Mouse (Mus musculus): ENCODE data around the gene Zfp3.
A peak's percentile ranks its signal among the peaks of the same experiment; 100 is the strongest.
"Not testable (repeated sequence)": the region's sequence is repeated elsewhere in the genome, so short reads cannot be mapped to it uniquely, and the experiment has no call there.

Gene Zfp3

DNA sequence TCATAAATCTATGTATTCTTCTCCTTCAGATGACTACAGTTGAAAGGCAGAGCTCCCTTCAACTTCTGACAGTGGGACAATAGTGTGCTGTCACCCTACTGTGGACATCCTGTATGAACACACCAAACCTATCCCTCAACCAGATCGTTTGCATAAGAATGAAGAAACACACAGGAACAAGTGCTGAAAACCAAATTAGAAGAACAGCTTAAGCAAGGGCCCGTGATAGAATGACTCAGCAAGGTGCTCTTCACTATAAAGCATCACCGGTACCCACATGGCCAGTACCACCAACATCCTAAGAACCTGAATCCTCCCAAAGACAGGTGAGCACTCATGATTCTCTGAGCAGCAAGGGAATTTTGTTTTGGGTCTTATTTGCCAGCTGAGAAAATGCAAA, 3.6 kb upstream of the Zfp3 start:
- not testable (repeated sequence) for DNase-seq (ENCODE audit: low spot score)

DNA sequence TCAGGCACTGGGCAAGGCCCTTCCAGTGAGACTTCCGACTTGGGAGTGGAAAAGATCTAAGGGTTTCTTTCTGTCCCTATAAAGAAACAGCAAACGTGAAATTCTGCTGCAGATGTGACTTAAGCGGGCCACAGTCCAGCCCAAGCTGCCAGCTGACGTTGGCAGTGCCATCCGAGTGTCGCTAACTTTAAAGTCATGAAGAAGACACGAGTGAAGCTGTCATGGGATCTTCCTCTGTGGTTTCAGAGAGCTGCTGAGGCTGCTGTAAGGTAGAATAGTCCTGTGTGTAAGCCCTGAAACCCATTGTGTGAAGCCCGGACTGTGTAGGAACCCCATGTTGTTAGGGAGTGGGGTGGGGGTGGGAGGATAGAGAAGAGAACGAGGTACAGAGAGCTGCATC, 1.4 kb upstream of the Zfp3 start:
- DNase-seq (ENCODE audit: low spot score), result no peak

DNA sequence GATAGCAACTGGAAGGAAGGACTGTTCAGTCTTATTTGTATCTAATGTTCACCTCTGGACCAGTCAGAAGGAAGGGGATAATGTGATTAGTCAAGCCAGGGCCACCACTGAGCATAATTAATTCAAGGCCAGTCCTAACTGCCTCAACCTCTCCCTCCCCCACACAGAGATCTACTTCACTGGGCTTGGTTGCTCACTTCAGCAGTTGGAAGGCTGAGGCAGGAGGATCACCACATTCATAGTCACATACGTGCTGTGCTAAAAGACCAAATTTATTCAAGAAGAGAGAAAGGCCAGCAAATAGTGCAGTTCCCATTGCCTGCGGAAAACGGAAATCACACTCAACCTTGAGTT, 450 bp upstream of the Zfp3 start:
- no peak for DNase-seq (ENCODE audit: low spot score)

DNA sequence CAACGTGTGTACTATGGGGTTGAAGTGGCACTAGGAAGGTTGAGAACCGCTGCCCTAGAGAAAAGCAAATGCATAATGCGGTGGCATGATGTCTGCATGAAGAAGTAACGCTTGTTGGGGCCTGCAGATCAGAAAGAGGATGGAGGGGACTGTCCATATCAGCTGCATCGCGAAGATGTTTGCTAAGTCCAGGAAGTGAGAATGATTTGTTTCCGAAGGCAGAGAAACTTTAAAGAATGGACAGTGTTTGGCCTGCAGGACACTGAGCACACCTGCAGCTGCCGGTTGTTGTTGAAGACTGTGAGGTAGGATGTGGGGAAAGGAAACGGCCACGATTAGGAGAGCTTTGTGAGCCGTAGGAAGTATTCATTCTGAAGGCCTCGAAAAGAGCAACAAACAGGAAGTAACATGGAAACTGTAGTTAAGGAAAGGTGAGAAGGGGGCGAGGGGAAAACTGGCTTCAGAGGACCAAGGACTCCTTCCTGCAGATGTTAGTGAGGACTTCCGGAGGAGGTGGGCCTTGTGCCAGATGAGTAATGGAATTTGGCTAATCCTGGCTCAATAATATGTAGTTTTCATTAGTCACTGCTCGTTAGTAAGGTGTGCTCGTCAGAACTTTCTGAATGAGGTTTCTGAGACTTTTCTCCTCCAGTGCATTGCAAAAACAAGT, 1.9 kb downstream of the Zfp3 start:
- DNase-seq (ENCODE audit: low spot score), result no peak

DNA sequence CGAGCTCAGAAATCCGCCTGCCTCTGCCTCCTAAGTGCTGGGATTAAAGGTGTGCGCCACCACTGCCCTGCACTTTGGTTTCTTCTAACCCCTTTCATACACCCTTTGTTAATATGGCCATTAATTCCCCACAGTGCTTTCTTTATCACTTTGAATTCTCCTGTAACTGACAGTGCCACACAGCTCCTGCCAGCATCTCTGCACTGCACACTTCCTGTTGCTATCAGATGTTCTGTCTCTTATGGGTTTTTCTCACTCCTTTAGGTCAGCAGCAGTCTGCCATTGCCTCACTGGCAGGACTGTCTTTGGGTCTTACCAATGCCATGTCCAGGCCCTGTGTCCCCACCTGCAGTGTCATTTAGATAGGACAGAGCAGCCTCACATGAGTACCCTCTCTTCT, 6.8 kb downstream of the Zfp3 start:
- DNase-seq (ENCODE audit: low spot score), result no peak

DNA sequence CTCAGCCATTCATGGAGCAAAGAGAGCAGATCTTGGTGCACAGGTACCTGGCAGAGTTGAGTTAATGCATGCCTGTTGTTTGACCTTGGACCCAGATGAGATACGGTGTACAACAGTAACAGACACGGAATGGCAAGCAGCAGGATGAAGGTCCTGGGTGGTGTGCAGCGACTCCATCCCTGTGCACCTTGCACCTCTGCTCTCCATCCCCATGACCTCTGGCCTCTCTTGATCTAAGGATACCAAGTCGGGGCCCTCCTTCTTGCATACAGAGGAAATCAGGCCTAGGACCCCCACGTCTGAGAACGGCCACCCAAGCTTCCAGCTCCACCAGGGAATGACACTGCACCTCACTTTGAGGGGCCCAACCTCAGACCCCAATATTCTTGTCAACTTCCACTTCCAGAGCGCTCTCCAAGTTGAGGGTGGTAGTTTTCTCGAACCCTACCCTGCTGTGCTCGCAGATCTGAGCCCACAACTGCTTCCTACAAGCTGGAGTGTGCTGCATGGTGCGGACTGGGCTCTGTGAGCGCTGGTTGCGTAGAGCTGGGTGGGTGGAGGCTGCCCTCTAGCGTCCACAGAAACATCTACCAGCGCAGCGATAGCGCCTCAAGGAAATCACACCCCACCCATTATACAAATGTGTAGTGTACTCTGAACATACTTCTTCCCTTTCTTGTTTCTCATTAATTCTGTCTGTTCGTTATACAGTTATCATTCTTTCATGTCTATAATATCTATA, 13.0 kb downstream of the Zfp3 start:
- peak; percentile 48 for DNase-seq (ENCODE audit: low spot score)

DNA sequence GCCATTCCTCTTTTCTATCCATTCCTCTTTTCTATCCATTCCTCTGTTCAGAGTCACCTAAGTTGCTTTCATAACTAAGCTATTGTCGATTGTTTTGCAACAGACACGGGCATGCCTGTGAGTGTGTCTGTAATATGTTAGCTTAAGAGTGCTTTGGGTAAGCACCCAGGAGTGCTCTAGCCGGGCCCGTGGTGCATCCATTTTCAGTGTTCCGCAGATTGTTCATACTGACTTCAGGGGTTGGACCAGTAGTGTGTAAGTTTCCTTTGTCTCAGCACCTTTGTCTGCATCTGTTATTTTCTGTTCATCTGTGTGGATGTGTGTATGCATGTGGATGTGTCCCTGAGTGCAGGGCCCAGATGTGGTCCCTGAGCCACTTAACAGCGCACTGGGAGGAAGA, 13.6 kb downstream of the Zfp3 start:
- no peak for DNase-seq (ENCODE audit: low spot score)

DNA sequence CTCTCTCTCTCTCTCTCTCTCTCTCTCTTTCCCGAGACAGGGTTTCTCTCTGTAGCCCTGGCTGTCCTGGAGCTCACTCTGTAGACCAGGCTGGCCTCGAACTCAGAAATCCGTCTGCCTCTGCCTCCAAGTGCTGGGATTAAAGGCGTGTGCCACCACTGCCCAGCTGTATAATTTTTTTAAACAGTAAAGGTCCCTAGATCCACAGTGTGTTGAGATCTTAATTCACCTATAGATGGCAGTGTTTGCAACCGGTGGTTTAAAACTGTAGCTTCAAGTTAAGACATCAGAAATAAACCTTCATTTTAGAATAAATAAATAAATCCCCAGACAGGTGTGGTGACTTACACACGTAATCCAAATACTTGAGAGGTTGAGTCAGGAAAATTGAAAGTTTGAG, 14.0 kb downstream of the Zfp3 start:
- DNase-seq (ENCODE audit: low spot score), result not testable (repeated sequence)

DNA sequence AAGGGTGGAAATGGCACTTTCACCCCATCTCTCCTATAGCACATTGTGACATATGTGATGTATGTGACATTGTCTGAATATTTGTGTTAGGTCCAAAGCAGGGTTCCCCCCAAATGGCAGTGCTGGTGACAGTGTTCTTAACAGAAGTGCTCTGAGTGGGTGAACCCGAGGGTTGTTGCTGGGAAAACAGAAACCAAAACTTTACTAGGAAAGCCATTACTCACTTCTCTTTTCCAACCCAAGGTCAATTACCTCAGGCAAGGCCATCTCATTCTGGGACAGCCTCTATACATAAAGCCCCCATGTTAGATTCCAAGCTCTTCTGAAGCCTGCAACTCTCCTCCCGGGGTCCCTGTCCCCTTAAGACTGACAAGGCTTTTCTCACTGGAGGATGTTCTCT, 21.9 kb downstream of the Zfp3 start:
- no peak for DNase-seq (ENCODE audit: low spot score)

DNA sequence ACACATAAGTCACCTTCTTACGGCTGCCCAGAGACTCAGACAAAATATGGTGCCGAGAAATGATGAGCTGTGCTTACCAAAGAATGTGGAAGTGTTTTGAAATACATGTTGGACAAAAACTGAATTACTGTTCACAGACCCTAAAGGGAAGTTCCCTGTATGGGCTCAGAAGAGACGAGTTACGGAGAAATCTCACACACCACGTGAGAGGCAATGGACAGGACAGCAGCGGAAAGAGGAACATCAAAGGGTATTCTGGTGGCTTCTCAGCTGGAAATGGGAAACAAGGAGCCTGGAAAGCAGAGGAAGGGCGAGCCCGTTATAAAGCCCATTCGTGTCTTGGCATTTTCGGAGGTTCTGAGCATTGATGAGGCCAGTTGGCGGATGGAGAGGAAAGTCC, 23.0 kb downstream of the Zfp3 start:
- no peak for DNase-seq (ENCODE audit: low spot score)

DNA sequence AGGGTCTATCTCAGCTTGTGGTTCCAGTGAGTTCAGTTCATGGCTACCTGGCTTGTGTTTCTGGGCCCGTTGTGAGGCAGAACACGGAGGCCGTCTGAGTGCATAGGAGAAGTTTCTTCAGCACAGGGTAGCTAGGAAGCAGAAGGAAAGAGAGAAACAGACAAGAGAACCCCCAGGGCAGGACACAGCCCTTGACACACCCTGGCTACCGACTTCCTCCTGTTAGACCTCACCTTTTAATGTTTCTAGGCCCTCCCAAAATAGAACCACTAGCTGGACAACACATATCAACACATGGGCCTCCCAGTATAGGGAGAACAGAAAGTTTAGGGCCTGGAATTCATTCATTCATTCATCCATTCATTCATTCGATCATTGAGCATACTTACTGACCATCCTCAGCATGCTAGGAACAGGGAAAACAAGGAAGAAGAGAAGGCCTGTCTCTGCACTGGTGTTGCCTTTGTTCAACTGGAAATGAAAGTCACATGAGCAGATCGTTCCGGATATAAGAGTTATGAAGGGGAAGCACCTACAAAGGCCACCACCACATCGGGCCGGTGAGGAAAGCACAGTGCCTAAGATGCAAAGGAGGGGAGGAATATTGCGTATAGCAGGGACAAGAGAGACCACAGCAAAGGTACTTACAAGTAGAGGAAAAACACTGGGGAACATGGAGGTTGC, 25.1 kb downstream of the Zfp3 start:
- no peak for DNase-seq (ENCODE audit: low spot score)

DNA sequence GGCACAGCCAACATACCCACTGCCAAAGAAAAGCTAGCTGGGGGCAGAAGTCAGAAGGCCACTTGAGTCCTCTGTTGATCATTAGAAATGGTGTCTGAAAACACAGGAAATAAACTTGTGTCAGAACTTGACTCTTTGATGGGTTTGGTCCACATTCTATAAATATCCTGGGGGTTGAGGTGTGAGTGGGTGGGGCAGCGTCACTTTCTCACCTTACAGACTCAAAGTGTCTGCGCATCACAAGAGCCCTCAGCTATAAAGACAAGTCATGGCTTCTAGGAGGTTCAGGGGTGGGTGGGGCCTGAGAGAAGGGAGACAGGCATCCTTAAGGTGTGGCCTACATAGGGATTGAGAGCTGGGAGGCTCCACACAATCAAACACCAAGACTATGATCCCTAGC, 26.4 kb downstream of the Zfp3 start:
- no peak for DNase-seq (ENCODE audit: low spot score)

DNA sequence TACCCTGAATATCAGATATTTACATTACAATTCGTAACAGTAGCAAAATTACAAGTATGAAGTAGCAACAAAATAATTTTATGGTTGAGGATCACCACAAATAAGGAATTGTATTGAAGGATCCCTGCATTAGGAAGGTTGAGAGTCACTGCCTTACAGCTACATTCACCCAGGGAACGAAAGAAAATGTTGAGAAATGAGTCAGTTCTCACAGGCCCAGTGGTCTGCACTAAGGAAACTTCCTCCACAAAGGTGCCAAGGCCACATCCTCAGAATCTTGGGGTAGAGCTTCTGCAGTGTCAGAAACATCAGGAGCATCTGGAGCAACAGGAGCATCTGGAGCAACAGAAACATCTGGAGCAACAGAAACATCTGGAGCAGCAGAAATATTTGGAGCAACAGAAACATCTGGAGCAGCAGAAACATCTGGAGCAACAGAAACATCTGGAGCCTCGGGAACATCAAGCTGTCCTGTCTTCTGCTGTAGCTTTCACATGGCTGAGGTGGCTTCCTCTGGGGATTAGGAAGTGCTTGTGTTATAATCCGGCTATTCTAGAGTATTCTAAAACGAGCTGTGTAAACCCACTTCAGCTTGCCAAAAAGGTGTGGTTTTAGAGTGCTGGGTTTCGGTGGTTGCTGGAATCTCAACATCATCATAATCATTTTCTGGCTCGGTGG, 27.0 kb downstream of the Zfp3 start:
- DNase-seq (ENCODE audit: low spot score), result no peak

DNA sequence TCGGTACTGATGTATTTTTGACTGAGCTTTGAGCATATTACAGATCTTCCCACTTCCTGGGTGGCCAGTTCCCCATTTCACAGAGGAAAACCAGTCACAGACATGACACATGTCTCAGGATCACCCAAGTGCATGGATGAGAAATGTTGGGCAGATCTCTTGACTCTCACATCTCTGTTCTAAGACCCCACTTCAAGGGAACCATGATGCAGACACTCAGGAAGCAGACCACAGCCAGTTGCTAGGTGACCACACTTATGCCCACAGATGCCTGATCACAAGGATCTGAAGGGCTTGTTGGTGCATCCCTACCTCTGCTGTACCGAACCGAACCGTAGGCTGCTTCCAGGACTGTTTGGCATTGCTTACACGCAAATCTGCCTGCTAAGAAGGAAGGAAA, 27.7 kb downstream of the Zfp3 start:
- DNase-seq (ENCODE audit: low spot score), result no peak

DNA sequence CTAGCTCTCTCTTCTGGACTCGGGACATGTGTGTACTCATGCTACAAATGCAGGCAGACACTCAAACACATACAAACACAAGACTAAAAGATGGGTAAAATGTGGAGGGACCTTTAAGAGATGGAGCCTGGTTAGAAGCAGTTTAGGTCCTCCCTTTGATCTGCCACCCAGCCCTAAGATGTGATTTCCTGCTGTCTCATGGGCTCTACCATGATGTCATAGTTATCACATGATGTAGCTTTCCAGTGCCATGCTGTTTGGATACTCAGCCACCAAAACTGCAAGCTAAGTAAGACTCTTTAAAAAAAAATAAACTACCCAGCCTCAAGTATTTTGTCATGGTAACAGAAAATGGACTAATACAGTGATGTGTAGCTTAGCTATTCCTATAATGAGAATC, 28.4 kb downstream of the Zfp3 start:
- no peak for DNase-seq (ENCODE audit: low spot score)

DNA sequence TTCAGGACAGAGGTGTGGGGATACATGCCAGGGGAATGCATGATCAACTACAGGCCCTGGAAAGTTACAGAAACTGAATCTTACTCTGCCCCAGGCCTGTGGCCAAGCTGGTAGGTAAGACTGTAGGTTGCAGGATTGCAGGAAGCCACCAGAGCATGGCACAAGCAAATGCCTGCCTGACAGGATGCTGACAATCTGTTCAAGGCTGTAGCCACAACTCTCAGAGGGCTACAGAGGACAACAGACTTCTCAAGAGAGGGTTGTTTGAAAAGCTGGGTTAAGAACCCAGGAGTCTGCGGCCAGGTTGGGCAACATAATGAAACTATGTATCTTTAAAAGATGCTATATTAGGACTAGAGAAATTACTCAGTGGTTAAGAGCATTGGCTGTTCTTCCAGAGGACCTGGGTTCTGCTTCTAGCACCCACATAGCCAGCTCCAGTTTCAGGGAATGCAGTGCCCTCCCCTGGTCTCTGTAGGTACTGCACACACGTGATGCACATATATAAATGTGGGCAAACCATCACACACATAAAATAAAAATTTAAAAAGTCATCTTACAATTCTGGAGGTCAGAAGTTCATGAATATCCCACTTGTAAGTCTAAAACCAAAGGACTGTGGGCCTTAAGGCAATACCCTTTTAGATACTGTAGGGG, 38.3 kb downstream of the Zfp3 start:
- no peak for DNase-seq (ENCODE audit: low spot score)

DNA sequence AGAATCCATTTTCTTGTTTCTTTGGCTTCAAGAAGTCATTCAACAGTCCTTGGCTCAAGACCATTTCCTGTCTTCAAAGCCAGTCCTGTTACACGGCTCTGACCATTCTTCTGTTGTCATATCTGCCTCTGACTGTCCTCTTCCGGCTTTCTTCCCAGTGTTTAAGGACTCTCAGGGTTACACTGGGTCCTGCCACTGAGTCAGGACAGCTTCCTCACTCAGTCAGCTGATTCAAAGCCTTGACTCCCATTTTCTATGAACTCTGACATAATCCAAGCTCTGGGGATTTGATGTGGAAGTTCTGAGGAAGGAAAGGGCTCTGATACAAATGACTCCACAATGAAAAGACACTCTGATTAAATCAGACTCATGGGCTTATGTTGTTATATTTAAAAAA, 38.9 kb downstream of the Zfp3 start:
- no peak for DNase-seq (ENCODE audit: low spot score)

DNA sequence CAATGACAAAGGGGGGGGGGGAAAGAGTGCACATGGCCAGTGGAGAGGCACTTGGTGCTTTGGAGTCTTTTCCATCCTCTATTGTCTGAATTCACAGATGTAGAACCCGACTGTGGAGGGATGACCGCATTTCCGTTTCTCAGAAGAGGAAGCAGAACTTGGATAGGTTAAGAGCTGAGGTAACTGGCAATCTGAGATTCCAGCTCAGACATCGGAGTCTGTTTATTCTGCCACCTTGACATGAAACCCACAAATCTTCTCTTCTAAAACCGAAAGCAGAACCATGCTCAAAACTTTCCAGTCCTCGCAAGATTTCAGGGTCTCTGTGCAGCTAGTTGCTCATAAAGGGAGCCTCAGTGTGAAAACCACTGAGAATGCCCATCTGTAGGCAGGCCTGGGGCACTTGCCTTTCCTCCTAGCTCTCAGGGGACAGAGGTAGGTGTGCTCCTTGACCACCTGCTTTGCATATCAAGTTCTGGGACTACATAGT, 39.7 kb downstream of the Zfp3 start:
- DNase-seq (ENCODE audit: low spot score), result no peak

DNA sequence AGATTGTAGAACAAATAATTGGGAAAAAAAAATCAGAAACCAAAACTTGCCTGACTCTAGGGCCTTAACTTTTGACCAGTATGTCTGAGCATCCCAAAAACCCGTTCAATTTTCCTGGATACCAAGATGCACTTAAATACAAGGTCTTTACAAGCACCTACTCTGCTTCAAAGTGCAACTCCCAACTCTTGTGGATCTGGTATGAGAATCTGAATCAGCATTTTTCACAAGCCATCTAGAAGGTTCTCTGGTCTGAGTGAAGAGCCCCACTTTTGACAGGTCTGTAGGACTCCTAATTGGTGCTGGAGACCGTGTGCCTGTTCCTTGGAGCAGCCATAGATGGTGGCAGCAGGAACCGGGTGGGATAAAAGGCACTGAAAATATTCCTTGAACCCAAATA, 40.4 kb downstream of the Zfp3 start:
- DNase-seq (ENCODE audit: low spot score), result no peak

DNA sequence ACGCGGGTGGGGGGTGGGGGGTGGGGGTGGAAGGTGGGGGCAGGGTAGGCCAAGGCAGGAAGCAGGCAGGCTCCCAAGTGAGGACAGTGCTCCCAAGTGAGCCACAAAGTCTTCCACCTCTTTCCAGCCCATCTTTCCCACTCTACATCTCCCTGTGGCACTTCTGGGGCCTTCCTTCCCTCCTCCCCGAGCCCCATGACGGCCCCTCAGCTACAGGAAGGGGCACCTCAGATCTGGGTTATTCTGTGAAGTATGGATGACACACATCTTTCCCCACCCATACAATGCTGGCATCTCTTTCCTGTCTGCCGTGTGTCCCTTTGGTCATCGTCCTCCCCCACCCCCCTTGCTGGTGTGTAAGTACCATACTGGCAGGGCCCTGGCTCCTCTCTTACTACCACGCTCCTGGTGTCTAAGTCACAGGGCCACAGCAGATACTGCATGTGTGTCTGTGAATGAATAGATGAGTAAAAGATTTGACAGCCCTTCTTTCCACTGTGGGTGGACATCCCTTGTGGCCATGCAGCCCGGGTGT, 41.7 kb downstream of the Zfp3 start:
- DNase-seq (ENCODE audit: low spot score), result no peak

DNA sequence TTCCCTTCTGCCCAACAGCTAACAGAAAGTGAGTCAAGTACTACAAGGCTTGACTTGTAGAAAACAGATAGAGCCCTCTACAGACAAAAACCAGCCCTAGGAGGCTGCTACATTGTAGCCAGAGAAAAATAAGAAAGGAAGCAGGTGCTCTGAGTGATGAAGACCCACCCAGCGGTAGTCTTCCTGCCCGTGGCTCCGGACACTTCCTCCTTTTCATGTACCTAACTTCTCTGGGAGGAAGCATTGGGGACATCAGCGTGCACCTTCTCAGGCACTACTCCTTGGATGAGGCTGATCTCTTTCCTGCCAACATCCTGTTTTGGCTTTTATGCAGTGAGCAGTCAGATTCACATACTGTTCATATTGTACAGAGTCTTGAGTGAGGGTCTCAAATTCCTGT, 42.7 kb downstream of the Zfp3 start:
- DNase-seq (ENCODE audit: low spot score), result no peak

DNA sequence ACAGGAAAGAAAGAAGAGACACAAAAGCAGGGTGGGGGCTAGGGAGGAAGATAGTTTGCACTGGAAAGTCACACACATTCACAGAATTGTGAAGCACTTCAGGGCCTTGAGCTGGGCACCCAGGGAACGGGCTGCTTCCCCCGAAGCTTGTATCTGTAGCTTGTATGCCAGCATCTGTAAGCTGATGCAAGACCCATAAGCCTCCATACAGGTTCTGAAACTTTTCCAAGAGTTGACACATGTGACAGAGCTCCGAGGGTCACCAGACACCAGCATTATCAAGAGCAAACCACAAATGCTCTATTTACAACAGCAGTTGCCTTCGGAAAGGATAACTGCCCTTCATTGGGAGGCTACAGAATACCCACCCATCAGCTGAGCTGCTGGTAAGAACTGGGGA, 43.6 kb downstream of the Zfp3 start:
- no peak for DNase-seq (ENCODE audit: low spot score)
